Mouse (Mus musculus) left cerebral cortex, adult 11 months (tissue): ENCODE data around the gene Ddx27.
A peak's percentile ranks its signal among the peaks of the same experiment; 100 is the strongest.

Source experiments
- DNase-seq: peaks from one replicate; pipeline ENCODE4 v3.0.0; 2022; ENCODE audit warnings: low spot score

Ddx27 gene

GRCm38 (mm10) chr2:167028553-167028952 is 13.6 kb downstream of the Ddx27 start:
- no peak for DNase-seq

GRCm38 (mm10) chr2:167030507-167030906 is 15.5 kb downstream of the Ddx27 start:
- no peak for DNase-seq

- DNase-seq, result no peak
These were observed 22.7 kb downstream of the Ddx27 start for GRCm38 (mm10) chr2:167037710-167038109.

- no peak for DNase-seq
These were observed 23.3 kb downstream of the Ddx27 start for GRCm38 (mm10) chr2:167038297-167038696.

- no peak for DNase-seq
These were observed 23.7 kb downstream of the Ddx27 start for GRCm38 (mm10) chr2:167038716-167039115.

- DNase-seq, result no peak
These were observed 24.4 kb downstream of the Ddx27 start for GRCm38 (mm10) chr2:167039386-167039785.

GRCm38 (mm10) chr2:167043400-167044121 is 28.6 kb downstream of the Ddx27 start:
- DNase-seq, result no peak

- no peak for DNase-seq
These were observed 33.2 kb downstream of the Ddx27 start for GRCm38 (mm10) chr2:167048223-167048622.

GRCm38 (mm10) chr2:167048698-167049358 is 33.8 kb downstream of the Ddx27 start:
- no peak for DNase-seq

GRCm38 (mm10) chr2:167053127-167053844 is 38.3 kb downstream of the Ddx27 start:
- no peak for DNase-seq

GRCm38 (mm10) chr2:167055386-167055785 is 40.4 kb downstream of the Ddx27 start:
- no peak for DNase-seq

- no peak for DNase-seq
These were observed 41.4 kb downstream of the Ddx27 start for GRCm38 (mm10) chr2:167056210-167056941.

GRCm38 (mm10) chr2:167056942-167057323 is 41.9 kb downstream of the Ddx27 start:
- no peak for DNase-seq

GRCm38 (mm10) chr2:167058201-167058600 is 43.2 kb downstream of the Ddx27 start:
- no peak for DNase-seq

- no peak for DNase-seq
These were observed 43.9 kb downstream of the Ddx27 start for GRCm38 (mm10) chr2:167058814-167059387.

GRCm38 (mm10) chr2:167059536-167059935 is 44.5 kb downstream of the Ddx27 start:
- no peak for DNase-seq

GRCm38 (mm10) chr2:167059960-167060359 is 45.0 kb downstream of the Ddx27 start:
- no peak for DNase-seq

GRCm38 (mm10) chr2:167060360-167060759 is 45.4 kb downstream of the Ddx27 start:
- DNase-seq, result no peak

- DNase-seq, result no peak
These were observed 45.8 kb downstream of the Ddx27 start for GRCm38 (mm10) chr2:167060761-167061160.

- DNase-seq, result no peak
These were observed 46.5 kb downstream of the Ddx27 start for GRCm38 (mm10) chr2:167061381-167062034.

- DNase-seq, result peak; percentile 89
These were observed 47.5 kb downstream of the Ddx27 start for GRCm38 (mm10) chr2:167062497-167062911.
